Mouse (Mus musculus): ENCODE data around the gene Pdcd1. TPM values are rescaled to one million over a fixed set of nuclear protein-coding genes. Genes with fewer than 3 reads are reported as not detected.

Gene Pdcd1
- polyA plus RNA-seq, 1 experiment from 2014 or later, result not detected

DNA sequence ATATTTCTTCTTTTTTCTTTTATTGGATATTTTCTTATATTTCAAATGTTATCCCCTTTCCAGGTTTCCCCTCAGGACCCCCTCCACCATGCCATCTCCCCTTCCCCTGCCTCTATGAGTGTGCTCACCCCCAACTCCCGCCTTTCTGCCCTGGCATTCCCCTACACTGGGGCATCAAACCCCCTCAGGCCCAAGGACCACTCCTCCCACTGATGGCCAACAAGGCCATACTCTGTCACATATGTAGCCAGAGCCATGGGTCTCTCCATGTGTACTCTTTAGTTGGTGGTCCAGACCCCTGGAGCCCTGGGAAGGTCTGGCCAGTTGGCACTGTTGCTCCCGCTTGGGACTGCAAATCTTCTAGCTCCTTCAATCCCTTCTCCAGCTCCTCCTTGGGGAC lies 5.0 kb upstream of the Pdcd1 start:
- ATAC-seq (ENCODE audit: low FRiP score, low read depth), result no peak
- no peak overlapping the region for H3K27ac ChIP-seq (replicated peaks)
- no peaks in the 10 kb centered on the region for H3K9me3 ChIP-seq
- no peak overlapping the region for H3K4me2 ChIP-seq (replicated peaks)
- no peaks in the 10 kb centered on the region for H3K36me3 ChIP-seq
- no peak overlapping the region for H3K9ac ChIP-seq (replicated peaks)
- H3K4me3 ChIP-seq, result no peak overlapping the region
- WGBS, result 95% methylated on average over 2 of the region's 2 CpGs
- no peaks in the 10 kb centered on the region for H3K4me1 ChIP-seq
- no peaks in the 10 kb centered on the region for H3K27me3 ChIP-seq

DNA sequence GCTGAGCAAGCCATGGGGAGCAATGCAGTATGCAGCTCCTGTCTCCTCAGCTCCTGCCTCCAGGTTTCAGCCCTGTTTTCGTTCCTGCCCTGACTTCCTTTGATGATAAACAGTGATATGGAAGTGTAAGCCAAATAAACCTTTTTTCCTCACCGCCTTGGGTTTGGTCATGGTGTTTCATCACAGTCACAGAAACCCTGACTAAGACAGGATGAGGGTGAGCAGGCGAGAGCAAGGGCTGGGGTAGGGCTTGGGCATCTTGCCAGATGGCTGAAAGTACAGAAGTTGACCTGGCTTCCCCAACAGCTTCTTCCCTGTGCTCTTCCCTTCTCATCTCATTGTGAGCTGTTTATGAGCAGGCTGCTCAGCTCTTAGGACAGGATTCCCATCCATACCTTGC lies 3.6 kb upstream of the Pdcd1 start:
- no peak overlapping the region for H3K9ac ChIP-seq (replicated peaks)
- H3K9me3 ChIP-seq, result no peaks in the 10 kb centered on the region
- no peaks in the 10 kb centered on the region for H3K4me1 ChIP-seq
- H3K27me3 ChIP-seq, result no peaks in the 10 kb centered on the region
- ATAC-seq (ENCODE audit: low FRiP score, low read depth), result no peak
- no peak overlapping the region for H3K4me3 ChIP-seq
- WGBS, result 82% methylated on average over 3 of the region's 3 CpGs
- H3K27ac ChIP-seq (replicated peaks), result no peak overlapping the region
- H3K4me2 ChIP-seq (replicated peaks), result no peak overlapping the region
- H3K36me3 ChIP-seq, result no peaks in the 10 kb centered on the region

GRCm38 (mm10) chr1:94054481-94054880 lies 2.1 kb upstream of the Pdcd1 start:
- Histone ChIP-seq H3K4me3 (no peak overlapping the region), H3K27ac (replicated peaks) (no peak overlapping the region), H3K36me3 (no peaks in the 10 kb centered on the region), H3K4me2 (replicated peaks) (no peak overlapping the region), H3K9me3 (no peaks in the 10 kb centered on the region), H3K9ac (replicated peaks) (no peak overlapping the region), H3K27me3 (no peaks in the 10 kb centered on the region), H3K4me1 (no peaks in the 10 kb centered on the region)
- 83% methylated on average over 1 of the region's 1 CpGs for WGBS
- ATAC-seq (ENCODE audit: low FRiP score, low read depth), result no peak

DNA sequence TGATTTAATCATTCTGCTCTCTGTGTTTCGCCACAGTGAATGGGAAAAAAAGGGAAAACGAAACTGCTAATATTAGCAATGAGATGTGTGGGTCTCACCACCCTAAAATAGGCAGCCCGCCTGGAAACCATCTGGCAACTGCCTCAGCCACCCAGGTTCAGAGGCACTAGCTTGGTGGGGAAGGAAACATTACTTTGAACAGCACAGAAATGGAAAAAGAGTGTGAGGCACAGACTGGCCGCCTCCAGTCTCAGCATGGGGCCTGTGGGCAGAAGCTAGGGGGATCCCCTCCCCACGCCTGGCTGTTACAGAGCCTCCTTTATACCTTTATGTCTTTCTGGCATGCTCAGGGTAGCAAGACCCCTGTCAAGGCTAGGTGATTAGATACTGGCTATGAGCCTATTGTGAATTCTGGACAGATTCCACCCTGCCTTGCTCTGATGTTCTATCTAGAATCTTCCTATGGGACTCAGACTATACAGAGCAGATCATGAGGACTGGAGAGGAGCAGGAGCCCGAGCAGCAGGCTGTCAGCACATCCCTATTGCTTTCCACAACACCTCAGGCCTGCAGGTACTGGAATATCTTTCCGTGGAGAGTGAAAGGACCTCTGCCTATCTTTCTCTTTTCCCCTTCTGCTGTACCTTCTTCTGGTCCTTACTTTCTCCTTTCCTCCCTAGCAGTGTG lies 1.3 kb upstream of the Pdcd1 start:
- Histone ChIP-seq H3K4me3 (no peak overlapping the region), H3K4me2 (replicated peaks) (no peak overlapping the region), H3K27me3 (no peaks in the 10 kb centered on the region), H3K4me1 (no peaks in the 10 kb centered on the region), H3K9ac (replicated peaks) (no peak overlapping the region), H3K9me3 (no peaks in the 10 kb centered on the region), H3K27ac (replicated peaks) (no peak overlapping the region), H3K36me3 (no peaks in the 10 kb centered on the region)
- WGBS, result 69% methylated on average over 7 of the region's 7 CpGs
- no peak for ATAC-seq (ENCODE audit: low FRiP score, low read depth)

DNA sequence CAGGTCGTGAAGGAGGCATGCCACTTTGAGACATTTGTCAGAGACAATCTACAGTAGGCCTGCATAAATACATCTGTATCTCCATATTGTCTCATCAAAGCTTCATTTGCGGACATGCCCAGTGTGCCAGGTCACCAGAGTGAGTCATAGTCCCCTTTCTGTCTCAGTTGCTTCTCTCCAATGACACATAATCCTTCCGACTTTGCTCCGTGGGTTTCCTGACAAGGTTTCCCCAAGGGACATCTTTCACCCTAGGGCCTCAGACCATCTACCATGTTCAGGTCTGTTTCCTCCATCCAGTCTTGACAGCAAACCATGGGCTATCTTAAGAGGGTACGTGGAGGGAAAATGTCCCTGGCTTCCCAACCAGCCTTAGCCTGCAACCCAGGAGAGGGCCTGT lies 1.2 kb downstream of the Pdcd1 start:
- Histone ChIP-seq H3K4me3 (no peak overlapping the region), H3K36me3 (no peaks in the 10 kb centered on the region), H3K9ac (replicated peaks) (no peak overlapping the region), H3K9me3 (no peaks in the 10 kb centered on the region), H3K4me1 (no peaks in the 10 kb centered on the region), H3K4me2 (replicated peaks) (no peak overlapping the region), H3K27ac (replicated peaks) (no peak overlapping the region), H3K27me3 (no peaks in the 10 kb centered on the region)
- WGBS, result 92% methylated on average over 5 of the region's 5 CpGs
- ATAC-seq (ENCODE audit: low FRiP score, low read depth), result no peak

GRCm38 (mm10) chr1:94046544-94046943 lies 5.8 kb downstream of the Pdcd1 start:
- Histone ChIP-seq H3K4me3 (no peak overlapping the region), H3K9ac (replicated peaks) (no peak overlapping the region), H3K4me1 (no peaks in the 10 kb centered on the region), H3K27ac (replicated peaks) (no peak overlapping the region), H3K36me3 (no peaks in the 10 kb centered on the region), H3K4me2 (replicated peaks) (no peak overlapping the region), H3K27me3 (no peaks in the 10 kb centered on the region), H3K9me3 (no peaks in the 10 kb centered on the region)
- WGBS, result 84% methylated on average over 4 of the region's 4 CpGs
- no peak for ATAC-seq (ENCODE audit: low FRiP score, low read depth)

- no peaks in the 10 kb centered on the region for H3K27me3 ChIP-seq
- WGBS, result 83% methylated on average over 3 of the region's 3 CpGs
- no peak overlapping the region for H3K9ac ChIP-seq (replicated peaks)
- no peaks in the 10 kb centered on the region for H3K36me3 ChIP-seq
- H3K4me1 ChIP-seq, result no peaks in the 10 kb centered on the region
- no peak overlapping the region for H3K4me2 ChIP-seq (replicated peaks)
- no peaks in the 10 kb centered on the region for H3K9me3 ChIP-seq
- H3K27ac ChIP-seq (replicated peaks), result no peak overlapping the region
- no peak overlapping the region for H3K4me3 ChIP-seq
- no peak for ATAC-seq (ENCODE audit: low FRiP score, low read depth)
Observed at GRCm38 (mm10) chr1:94045559-94045958, 6.8 kb downstream of the Pdcd1 start.

GRCm38 (mm10) chr1:94040391-94040790 lies 12.0 kb downstream of the Pdcd1 start:
- ATAC-seq (ENCODE audit: low FRiP score, low read depth), result no peak
- Histone ChIP-seq H3K9ac (replicated peaks) (no peak overlapping the region), H3K36me3 (no peaks in the 10 kb centered on the region), H3K9me3 (no peaks in the 10 kb centered on the region), H3K27me3 (no peaks in the 10 kb centered on the region), H3K4me2 (replicated peaks) (no peak overlapping the region), H3K4me1 (peaks cover 4% of the 10 kb centered on the region; the same call in 1 of the 2 replicates), H3K4me3 (no peak overlapping the region), H3K27ac (replicated peaks) (no peak overlapping the region)
- 88% methylated on average over 2 of the region's 2 CpGs for WGBS

DNA sequence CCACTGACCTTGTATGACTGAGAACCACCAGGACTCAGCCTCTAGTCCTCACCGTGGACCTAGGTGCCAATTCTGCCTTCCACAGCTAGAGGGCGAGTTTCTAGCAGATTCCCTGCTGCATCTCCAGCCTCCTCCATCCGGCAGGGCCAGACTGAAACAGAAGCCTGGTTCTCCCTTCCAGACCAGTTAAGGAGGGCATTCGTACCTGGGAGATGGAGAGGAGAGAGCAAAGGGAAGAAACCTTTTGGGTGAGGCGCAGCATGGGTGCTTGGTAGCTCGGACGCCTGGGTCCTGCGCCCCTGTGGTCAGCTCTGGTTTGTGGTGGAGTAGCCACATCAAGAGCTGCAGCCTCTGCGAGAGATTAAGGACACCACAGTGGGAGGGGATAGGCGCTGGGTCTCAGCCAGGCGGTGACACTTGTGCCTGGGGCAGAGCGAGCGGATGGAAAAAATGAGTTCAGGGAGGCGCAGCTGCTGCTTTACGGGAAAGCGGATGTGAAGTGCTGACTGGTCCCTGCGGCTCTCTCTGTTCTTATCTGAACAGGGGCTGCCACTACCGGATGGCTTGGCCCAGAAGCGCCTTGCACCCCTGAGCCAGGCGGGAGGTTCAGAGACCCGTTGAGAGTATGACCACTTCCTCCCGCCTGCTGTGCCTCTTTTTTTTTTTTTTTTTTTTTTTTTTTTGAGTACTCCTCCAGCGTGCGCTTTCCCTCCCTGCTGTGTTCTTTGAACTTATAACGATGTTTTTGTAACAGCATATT lies 17.2 kb downstream of the Pdcd1 start:
- WGBS, result 2% methylated on average over 22 of the region's 25 CpGs
- Histone ChIP-seq H3K36me3 (no peaks in the 10 kb centered on the region), H3K9me3 (no peaks in the 10 kb centered on the region), H3K27me3 (no peaks in the 10 kb centered on the region), H3K9ac (replicated peaks) (peak overlapping the region; percentile 49), H3K4me2 (replicated peaks) (peak overlapping the region; percentile 78), H3K27ac (replicated peaks) (peak overlapping the region; percentile 79), H3K4me3 (peak overlapping the region; percentile 43), H3K4me1 (peaks cover 4% of the 10 kb centered on the region; the same call in 1 of the 2 replicates)
- peak; percentile 92 for ATAC-seq (ENCODE audit: low FRiP score, low read depth)

DNA sequence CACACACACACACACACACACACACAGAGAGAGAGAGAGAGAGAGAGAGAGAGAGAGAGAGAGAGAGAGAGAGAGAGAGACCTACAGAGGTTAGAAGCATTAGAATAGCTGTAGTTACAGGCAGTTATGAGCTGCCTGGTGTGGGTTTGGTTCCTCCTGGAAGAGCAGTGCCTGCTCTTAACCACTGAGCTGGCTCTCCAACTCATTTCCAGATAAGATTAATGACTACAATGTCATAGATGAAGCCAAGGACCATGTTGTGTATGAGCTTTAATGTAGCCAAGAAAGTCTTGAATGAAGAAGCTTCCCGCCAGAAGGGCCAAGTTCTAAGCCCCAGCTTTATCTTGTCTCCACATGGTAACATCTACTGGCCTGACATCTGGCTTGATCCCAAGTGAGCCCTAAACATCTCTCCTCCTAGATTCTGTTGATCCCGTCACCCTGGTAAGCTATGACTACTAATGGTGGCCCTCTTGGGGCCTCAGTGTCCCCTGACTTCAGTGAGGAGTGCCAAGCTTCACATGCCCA lies 19.2 kb downstream of the Pdcd1 start:
- 86% methylated on average over 2 of the region's 2 CpGs for WGBS
- no peak overlapping the region for H3K9ac ChIP-seq (replicated peaks)
- H3K4me2 ChIP-seq (replicated peaks), result no peak overlapping the region
- H3K27ac ChIP-seq (replicated peaks), result no peak overlapping the region
- no peaks in the 10 kb centered on the region for H3K9me3 ChIP-seq
- no peak for ATAC-seq (ENCODE audit: low FRiP score, low read depth)
- no peaks in the 10 kb centered on the region for H3K36me3 ChIP-seq
- no peak overlapping the region for H3K4me3 ChIP-seq
- H3K4me1 ChIP-seq, result peaks cover 4% of the 10 kb centered on the region; the same call in 1 of the 2 replicates
- H3K27me3 ChIP-seq, result no peaks in the 10 kb centered on the region

DNA sequence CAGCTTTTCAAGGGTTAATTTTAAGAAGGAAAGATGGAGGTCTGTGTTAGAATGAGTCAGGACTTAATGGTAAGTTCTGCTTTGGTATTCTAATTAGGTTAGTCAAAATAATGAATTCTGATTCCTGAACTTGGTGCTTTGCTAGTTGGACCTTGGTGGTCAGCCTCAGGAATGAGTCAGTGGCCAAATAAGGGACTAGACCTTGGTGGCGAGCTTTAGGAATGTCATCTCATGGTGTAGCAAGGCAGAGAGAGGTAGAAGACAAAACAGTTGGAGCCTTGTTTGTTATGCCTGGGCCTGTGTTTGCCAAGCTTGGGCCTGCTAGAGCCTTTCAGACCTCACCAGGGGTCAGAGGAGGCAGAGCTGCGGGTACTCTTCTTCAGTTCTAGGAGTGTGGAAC lies 23.6 kb downstream of the Pdcd1 start:
- Histone ChIP-seq H3K9ac (replicated peaks) (no peak overlapping the region), H3K27ac (replicated peaks) (no peak overlapping the region), H3K4me1 (no peaks in the 10 kb centered on the region), H3K27me3 (no peaks in the 10 kb centered on the region), H3K36me3 (no peaks in the 10 kb centered on the region), H3K9me3 (no peaks in the 10 kb centered on the region), H3K4me3 (no peak overlapping the region), H3K4me2 (replicated peaks) (no peak overlapping the region)
- 87% methylated on average over 2 of the region's 2 CpGs for whole genome bisulfite sequencing
- no peak for ATAC-seq (ENCODE audit: low FRiP score, low read depth)

DNA sequence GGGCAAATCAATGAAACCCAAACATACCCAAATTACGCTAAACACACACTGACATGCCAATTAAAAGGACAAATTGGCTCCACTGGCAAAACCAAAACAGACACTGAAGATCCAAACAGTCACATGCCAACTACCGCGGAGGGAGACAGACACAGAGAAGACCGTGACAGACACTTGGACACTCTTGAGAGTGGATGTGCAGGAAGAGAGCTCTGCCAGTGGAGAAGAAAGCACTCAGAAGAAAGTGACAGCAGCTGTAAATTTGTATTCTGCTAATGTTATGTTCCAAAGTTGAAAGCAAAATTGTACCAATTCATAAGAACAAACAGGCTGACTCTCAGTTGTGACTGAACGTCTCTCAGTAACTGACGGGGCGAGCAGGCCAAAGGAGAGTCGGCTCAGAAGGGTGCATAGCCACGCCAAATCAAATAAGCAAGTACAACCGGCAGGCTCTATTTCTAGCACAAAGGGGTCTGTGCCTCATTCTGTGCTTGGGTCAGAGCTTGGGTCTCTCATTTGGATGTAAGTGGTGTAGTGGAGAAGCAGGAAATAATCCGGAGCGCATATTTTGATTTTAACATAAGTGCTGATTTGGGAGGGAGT lies 24.7 kb downstream of the Pdcd1 start:
- WGBS, result 84% methylated on average over 12 of the region's 12 CpGs
- no peak for ATAC-seq (ENCODE audit: low FRiP score, low read depth)
- H3K4me3 ChIP-seq, result no peak overlapping the region
- no peaks in the 10 kb centered on the region for H3K4me1 ChIP-seq
- H3K4me2 ChIP-seq (replicated peaks), result no peak overlapping the region
- no peaks in the 10 kb centered on the region for H3K27me3 ChIP-seq
- H3K9me3 ChIP-seq, result no peaks in the 10 kb centered on the region
- H3K36me3 ChIP-seq, result no peaks in the 10 kb centered on the region
- no peak overlapping the region for H3K27ac ChIP-seq (replicated peaks)
- no peak overlapping the region for H3K9ac ChIP-seq (replicated peaks)

Measured in midbrain, embryonic 12.5 days (tissue).